Mouse (Mus musculus): ENCODE results near the gene Esrrg. TPM values are rescaled to one million over a fixed set of nuclear protein-coding genes. Genes with fewer than 3 reads are reported as not detected.

The Esrrg gene
- polyA plus RNA-seq, 1 experiment from 2014 or later = 10.7 TPM

DNA sequence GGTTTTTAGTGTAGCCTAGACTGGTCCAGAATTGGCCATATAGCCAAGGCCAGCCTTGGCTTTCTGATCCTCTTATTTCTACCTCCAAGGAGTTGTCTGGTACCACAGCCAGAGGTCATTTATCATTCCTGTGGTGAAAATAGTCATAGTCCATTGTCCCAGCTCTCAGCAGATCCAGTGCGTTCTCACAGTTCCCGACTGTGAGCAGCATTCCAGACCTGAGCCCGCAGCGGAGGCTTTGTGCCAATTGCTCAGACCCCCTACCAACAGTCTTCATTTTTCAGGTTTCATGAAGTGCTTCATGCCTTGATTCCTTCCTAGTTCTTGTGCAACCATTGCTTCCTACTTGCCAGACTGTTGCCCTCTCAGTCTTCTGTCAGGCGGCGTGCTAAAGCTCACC is 278.7 kb downstream of the Esrrg start:
- no peaks in the 10 kb centered on the region for H3K4me1 ChIP-seq (ENCODE audit: control insufficient read depth, insufficient read depth, low read length)
- no peak overlapping the region for H3K27ac ChIP-seq (ENCODE audit: low read length)
- WGBS = 84% methylated on average over 6 of the region's 6 CpGs
- no peak overlapping the region for H3K4me2 ChIP-seq (ENCODE audit: low read depth, low read length)
- no peak for ATAC-seq (ENCODE audit: insufficient read depth, low FRiP score)
- no peak overlapping the region for H3K4me3 ChIP-seq (replicated peaks; ENCODE audit: low read length)
- H3K36me3 ChIP-seq (ENCODE audit: control insufficient read depth, insufficient read depth, low read length) = no peaks in the 10 kb centered on the region
- H3K27me3 ChIP-seq (ENCODE audit: control insufficient read depth, insufficient read depth, low read length) = no peaks in the 10 kb centered on the region
- no peaks in the 10 kb centered on the region for H3K9me3 ChIP-seq (replicated peaks; ENCODE audit: control insufficient read depth, low read length)
- no peak overlapping the region for H3K9ac ChIP-seq (ENCODE audit: low read length)

DNA sequence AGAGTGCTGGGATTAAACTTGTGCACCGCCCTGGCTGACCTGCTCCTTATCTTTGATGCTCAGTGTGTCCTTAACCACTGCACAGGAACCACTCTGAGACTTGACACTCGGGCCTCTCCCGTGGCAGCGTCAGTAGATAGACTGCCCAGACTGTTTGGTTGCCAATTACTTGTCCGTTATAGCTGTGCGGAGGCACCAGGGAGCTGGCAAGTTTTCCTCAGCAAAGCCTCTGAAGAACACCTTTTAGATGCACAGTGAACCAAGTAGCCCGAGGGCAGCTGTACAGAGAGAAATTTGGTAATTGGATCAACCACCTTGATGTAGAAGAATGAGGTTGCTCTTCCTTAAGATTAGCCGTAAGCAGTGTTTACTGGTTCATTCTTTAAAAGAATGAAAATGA is 279.6 kb downstream of the Esrrg start:
- no peaks in the 10 kb centered on the region for H3K9me3 ChIP-seq (replicated peaks; ENCODE audit: control insufficient read depth, low read length)
- no peak overlapping the region for H3K4me2 ChIP-seq (ENCODE audit: low read depth, low read length)
- no peaks in the 10 kb centered on the region for H3K4me1 ChIP-seq (ENCODE audit: control insufficient read depth, insufficient read depth, low read length)
- H3K27me3 ChIP-seq (ENCODE audit: control insufficient read depth, insufficient read depth, low read length) = no peaks in the 10 kb centered on the region
- H3K9ac ChIP-seq (ENCODE audit: low read length) = no peak overlapping the region
- no peak for ATAC-seq (ENCODE audit: insufficient read depth, low FRiP score)
- no peak overlapping the region for H3K4me3 ChIP-seq (replicated peaks; ENCODE audit: low read length)
- WGBS = 87% methylated on average over 8 of the region's 8 CpGs
- H3K36me3 ChIP-seq (ENCODE audit: control insufficient read depth, insufficient read depth, low read length) = no peaks in the 10 kb centered on the region
- H3K27ac ChIP-seq (ENCODE audit: low read length) = no peak overlapping the region

DNA sequence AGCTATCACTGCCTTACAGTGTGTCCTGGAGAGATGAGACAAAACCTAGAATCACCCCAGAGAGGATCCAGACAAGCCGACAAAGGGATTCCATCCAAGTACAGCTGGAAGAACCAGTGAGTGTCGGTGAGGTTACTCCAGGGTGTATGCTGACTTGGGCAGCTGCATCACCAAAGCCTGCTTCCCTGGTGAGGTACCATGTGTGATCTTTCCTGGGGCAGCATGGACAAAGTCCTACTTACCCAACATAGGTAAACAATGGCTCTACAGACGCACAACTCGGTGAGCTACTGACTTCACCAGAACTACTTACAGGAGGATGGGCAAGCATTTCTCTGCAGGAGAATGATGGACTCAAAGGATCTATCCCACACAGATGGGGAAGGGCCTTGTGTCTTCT is 280.5 kb downstream of the Esrrg start:
- no peak for ATAC-seq (ENCODE audit: insufficient read depth, low FRiP score)
- 89% methylated on average over 4 of the region's 4 CpGs for WGBS
- no peak overlapping the region for H3K9ac ChIP-seq (ENCODE audit: low read length)

DNA sequence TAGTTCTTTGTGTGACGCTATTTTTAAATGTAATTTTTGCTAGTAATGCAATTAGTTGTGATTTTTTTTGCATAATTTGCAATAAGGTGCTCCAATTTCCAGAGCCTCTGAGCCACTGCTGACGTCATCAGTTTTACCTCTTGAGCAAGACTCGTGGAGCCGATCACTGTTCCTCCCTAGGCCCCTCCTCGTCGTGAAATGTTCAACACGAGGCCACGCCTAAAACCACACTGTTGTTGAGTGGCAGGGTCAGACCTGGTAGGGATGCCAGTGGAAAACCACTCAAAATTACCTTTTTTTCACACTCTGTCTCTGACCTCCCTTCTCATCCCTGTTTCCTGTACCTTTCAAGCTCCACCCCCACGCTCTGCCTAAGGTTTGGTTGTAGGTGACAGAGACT is 282.7 kb downstream of the Esrrg start:
- 75% methylated on average over 9 of the region's 9 CpGs for WGBS
- Histone ChIP-seq H3K4me1 (ENCODE audit: control insufficient read depth, insufficient read depth, low read length) (no peaks in the 10 kb centered on the region), H3K9ac (ENCODE audit: low read length) (no peak overlapping the region), H3K27ac (ENCODE audit: low read length) (no peak overlapping the region), H3K4me3 (replicated peaks; ENCODE audit: low read length) (no peak overlapping the region), H3K27me3 (ENCODE audit: control insufficient read depth, insufficient read depth, low read length) (no peaks in the 10 kb centered on the region), H3K36me3 (ENCODE audit: control insufficient read depth, insufficient read depth, low read length) (no peaks in the 10 kb centered on the region), H3K4me2 (ENCODE audit: low read depth, low read length) (no peak overlapping the region), H3K9me3 (replicated peaks; ENCODE audit: control insufficient read depth, low read length) (no peaks in the 10 kb centered on the region)
- ATAC-seq (ENCODE audit: insufficient read depth, low FRiP score) = no peak

More for the DNA sequence above, 280.5 kb downstream of the Esrrg start:
- H3K4me3 ChIP-seq (replicated peaks; ENCODE audit: low read length) = no peak overlapping the region
- H3K4me2 ChIP-seq (ENCODE audit: low read depth, low read length) = no peak overlapping the region
- H3K36me3 ChIP-seq (ENCODE audit: control insufficient read depth, insufficient read depth, low read length) = no peaks in the 10 kb centered on the region
- no peaks in the 10 kb centered on the region for H3K9me3 ChIP-seq (replicated peaks; ENCODE audit: control insufficient read depth, low read length)
- H3K4me1 ChIP-seq (ENCODE audit: control insufficient read depth, insufficient read depth, low read length) = no peaks in the 10 kb centered on the region
- H3K27ac ChIP-seq (ENCODE audit: low read length) = no peak overlapping the region
- H3K27me3 ChIP-seq (ENCODE audit: control insufficient read depth, insufficient read depth, low read length) = no peaks in the 10 kb centered on the region

DNA sequence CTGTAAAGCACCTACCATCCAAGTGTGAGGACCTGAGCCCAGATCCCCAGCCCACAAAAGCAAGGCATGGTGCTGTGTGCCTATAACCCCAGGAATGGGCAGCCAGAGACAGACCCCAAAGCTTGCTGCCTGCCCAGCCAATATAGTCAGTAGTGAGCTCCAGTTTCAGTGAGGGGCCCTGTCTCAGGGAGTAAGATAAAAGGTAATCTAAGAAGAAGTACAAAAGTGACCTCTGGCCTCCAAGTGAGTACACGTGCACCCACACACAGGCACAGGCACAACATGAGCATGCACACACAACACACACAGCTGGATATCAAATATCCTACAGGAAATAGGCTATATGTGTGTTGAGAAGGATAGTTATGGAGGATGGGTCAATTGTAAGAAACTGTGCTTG is 286.9 kb downstream of the Esrrg start:
- Histone ChIP-seq H3K27ac (ENCODE audit: low read length) (no peak overlapping the region), H3K4me1 (ENCODE audit: control insufficient read depth, insufficient read depth, low read length) (no peaks in the 10 kb centered on the region), H3K36me3 (ENCODE audit: control insufficient read depth, insufficient read depth, low read length) (no peaks in the 10 kb centered on the region), H3K4me3 (replicated peaks; ENCODE audit: low read length) (no peak overlapping the region), H3K4me2 (ENCODE audit: low read depth, low read length) (no peak overlapping the region), H3K9me3 (replicated peaks; ENCODE audit: control insufficient read depth, low read length) (no peaks in the 10 kb centered on the region), H3K27me3 (ENCODE audit: control insufficient read depth, insufficient read depth, low read length) (no peaks in the 10 kb centered on the region), H3K9ac (ENCODE audit: low read length) (no peak overlapping the region)
- peak; percentile 44; the same call in 1 of the 2 replicates for ATAC-seq (ENCODE audit: insufficient read depth, low FRiP score)
- 31% methylated on average over 1 of the region's 1 CpGs for WGBS

DNA sequence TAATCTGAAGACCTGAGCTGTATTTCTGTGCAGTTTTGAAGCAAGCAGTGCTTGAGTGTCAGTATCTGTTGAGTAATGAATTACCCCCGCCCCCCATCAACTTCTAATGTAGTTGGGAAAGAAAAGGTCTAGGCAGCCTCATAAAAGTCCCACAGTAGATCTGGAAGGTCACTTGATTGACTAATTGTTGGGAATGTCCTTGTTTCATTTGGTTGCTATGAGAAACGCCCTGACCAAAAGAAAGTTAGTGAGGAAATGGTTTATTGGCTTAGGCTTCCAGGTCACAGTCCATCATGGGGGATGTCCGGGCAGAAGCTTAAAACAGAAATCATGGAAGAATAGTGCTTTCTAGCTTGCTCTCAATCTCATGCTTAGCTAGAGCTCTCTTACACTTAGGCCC is 287.7 kb downstream of the Esrrg start:
- no peak for ATAC-seq (ENCODE audit: insufficient read depth, low FRiP score)
- Histone ChIP-seq H3K4me2 (ENCODE audit: low read depth, low read length) (no peak overlapping the region), H3K27me3 (ENCODE audit: control insufficient read depth, insufficient read depth, low read length) (no peaks in the 10 kb centered on the region), H3K27ac (ENCODE audit: low read length) (no peak overlapping the region), H3K9me3 (replicated peaks; ENCODE audit: control insufficient read depth, low read length) (no peaks in the 10 kb centered on the region), H3K4me1 (ENCODE audit: control insufficient read depth, insufficient read depth, low read length) (no peaks in the 10 kb centered on the region), H3K36me3 (ENCODE audit: control insufficient read depth, insufficient read depth, low read length) (no peaks in the 10 kb centered on the region), H3K9ac (ENCODE audit: low read length) (no peak overlapping the region), H3K4me3 (replicated peaks; ENCODE audit: low read length) (no peak overlapping the region)
- WGBS = 70% methylated on average over 3 of the region's 3 CpGs

DNA sequence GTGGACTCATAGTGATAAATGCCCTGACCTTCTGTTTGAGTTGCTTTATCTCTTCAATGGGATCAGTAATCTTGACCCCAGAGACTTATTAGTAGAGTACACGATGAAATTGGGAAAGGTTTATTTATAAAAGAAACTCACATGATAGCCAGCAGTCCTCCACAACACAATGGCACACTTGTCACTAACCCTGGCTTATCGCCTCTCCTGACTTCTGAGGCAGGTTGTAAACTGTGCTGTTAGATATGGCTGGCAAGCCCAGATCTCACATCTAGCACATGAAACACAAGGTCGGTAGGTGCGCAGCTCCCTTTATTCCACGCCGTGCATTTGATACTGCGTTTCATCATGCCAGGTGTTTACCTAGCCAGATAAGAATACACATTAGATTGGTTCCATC is 288.3 kb downstream of the Esrrg start:
- no peak overlapping the region for H3K9ac ChIP-seq (ENCODE audit: low read length)
- no peaks in the 10 kb centered on the region for H3K27me3 ChIP-seq (ENCODE audit: control insufficient read depth, insufficient read depth, low read length)
- H3K4me3 ChIP-seq (replicated peaks; ENCODE audit: low read length) = no peak overlapping the region
- H3K4me1 ChIP-seq (ENCODE audit: control insufficient read depth, insufficient read depth, low read length) = no peaks in the 10 kb centered on the region
- peak; percentile 69; the same call in 1 of the 2 replicates for ATAC-seq (ENCODE audit: insufficient read depth, low FRiP score)
- H3K9me3 ChIP-seq (replicated peaks; ENCODE audit: control insufficient read depth, low read length) = no peaks in the 10 kb centered on the region
- no peaks in the 10 kb centered on the region for H3K36me3 ChIP-seq (ENCODE audit: control insufficient read depth, insufficient read depth, low read length)
- no peak overlapping the region for H3K27ac ChIP-seq (ENCODE audit: low read length)
- WGBS = 70% methylated on average over 7 of the region's 7 CpGs
- H3K4me2 ChIP-seq (ENCODE audit: low read depth, low read length) = no peak overlapping the region

DNA sequence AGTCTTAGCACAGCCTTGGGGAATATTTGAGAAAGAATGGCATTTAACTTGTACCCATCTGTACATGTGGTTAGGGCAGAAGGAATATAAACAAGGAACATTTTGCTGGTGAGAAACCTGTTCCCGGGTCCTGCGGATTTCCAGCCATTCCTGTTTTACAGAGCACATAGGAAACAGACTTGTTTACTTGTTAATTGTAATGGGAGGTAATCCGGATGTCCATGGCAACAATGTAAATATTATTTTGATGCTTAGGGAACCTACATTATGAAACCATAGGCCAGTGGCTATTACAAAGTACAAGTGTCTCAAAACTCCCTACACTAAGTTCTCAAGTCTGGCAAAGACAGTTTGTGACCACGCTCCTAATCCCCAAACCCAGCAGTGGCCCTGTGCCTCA is 290.9 kb downstream of the Esrrg start:
- 55% methylated on average over 4 of the region's 4 CpGs for WGBS
- Histone ChIP-seq H3K4me3 (replicated peaks; ENCODE audit: low read length) (no peak overlapping the region), H3K4me2 (ENCODE audit: low read depth, low read length) (no peak overlapping the region), H3K27me3 (ENCODE audit: control insufficient read depth, insufficient read depth, low read length) (no peaks in the 10 kb centered on the region), H3K36me3 (ENCODE audit: control insufficient read depth, insufficient read depth, low read length) (no peaks in the 10 kb centered on the region), H3K4me1 (ENCODE audit: control insufficient read depth, insufficient read depth, low read length) (no peaks in the 10 kb centered on the region), H3K9me3 (replicated peaks; ENCODE audit: control insufficient read depth, low read length) (no peaks in the 10 kb centered on the region), H3K27ac (ENCODE audit: low read length) (no peak overlapping the region), H3K9ac (ENCODE audit: low read length) (no peak overlapping the region)
- ATAC-seq (ENCODE audit: insufficient read depth, low FRiP score) = no peak

DNA sequence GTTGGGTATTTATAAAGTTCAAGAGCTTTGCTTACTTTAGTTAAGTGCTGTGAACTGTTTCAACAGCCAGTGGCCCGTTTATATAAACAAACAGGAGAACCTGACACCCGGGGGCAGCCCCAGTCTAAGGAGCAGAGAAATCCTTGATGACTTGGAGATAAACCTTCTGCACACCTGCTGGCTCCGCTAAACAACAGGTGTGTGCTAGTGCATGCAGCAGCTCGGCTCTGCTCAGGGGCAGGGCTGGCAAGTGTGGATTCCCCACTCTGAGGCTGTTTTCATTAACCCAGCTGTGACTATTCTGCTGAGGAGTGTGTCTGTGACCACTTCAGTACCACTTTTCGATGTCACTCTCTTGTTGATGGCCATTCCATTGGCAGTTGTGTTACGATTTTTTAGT is 292.2 kb downstream of the Esrrg start:
- H3K4me1 ChIP-seq (ENCODE audit: control insufficient read depth, insufficient read depth, low read length) = no peaks in the 10 kb centered on the region
- H3K4me3 ChIP-seq (replicated peaks; ENCODE audit: low read length) = no peak overlapping the region
- ATAC-seq (ENCODE audit: insufficient read depth, low FRiP score) = peak; percentile 25; the same call in 1 of the 2 replicates
- H3K9ac ChIP-seq (ENCODE audit: low read length) = no peak overlapping the region
- H3K36me3 ChIP-seq (ENCODE audit: control insufficient read depth, insufficient read depth, low read length) = no peaks in the 10 kb centered on the region
- H3K4me2 ChIP-seq (ENCODE audit: low read depth, low read length) = no peak overlapping the region
- 19% methylated on average over 6 of the region's 6 CpGs for WGBS
- no peak overlapping the region for H3K27ac ChIP-seq (ENCODE audit: low read length)
- H3K9me3 ChIP-seq (replicated peaks; ENCODE audit: control insufficient read depth, low read length) = no peaks in the 10 kb centered on the region
- H3K27me3 ChIP-seq (ENCODE audit: control insufficient read depth, insufficient read depth, low read length) = no peaks in the 10 kb centered on the region

DNA sequence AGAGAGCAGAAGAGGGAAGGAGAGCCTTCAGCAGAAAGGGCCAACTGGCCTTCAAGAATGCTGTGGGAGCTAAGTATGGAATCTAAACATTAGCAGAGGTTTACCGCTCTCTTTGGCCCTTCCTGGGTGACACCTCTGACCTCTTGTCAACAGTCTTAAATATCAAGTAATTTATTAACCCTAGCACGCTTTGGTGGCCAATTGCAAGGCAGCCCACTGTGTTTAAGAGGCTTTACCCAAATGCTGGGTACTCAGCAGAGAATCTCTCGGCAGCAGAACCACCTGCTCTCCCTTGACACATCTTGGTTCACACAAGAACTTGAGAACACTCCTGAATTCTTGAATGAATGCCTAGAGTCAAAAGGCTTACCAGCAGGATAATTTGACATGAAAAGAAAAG is 293.6 kb downstream of the Esrrg start:
- Histone ChIP-seq H3K9ac (ENCODE audit: low read length) (no peak overlapping the region), H3K9me3 (replicated peaks; ENCODE audit: control insufficient read depth, low read length) (no peaks in the 10 kb centered on the region), H3K36me3 (ENCODE audit: control insufficient read depth, insufficient read depth, low read length) (no peaks in the 10 kb centered on the region), H3K4me1 (ENCODE audit: control insufficient read depth, insufficient read depth, low read length) (no peaks in the 10 kb centered on the region), H3K27ac (ENCODE audit: low read length) (no peak overlapping the region), H3K4me2 (ENCODE audit: low read depth, low read length) (no peak overlapping the region), H3K27me3 (ENCODE audit: control insufficient read depth, insufficient read depth, low read length) (no peaks in the 10 kb centered on the region), H3K4me3 (replicated peaks; ENCODE audit: low read length) (no peak overlapping the region)
- no peak for ATAC-seq (ENCODE audit: insufficient read depth, low FRiP score)
- 25% methylated on average over 3 of the region's 3 CpGs for WGBS

All from stomach, embryonic 16.5 days (tissue).